Mouse (Mus musculus): ENCODE data around the gene Myh9. TPM values are rescaled to one million over a fixed set of nuclear protein-coding genes. Genes with fewer than 3 reads are reported as not detected.

The Myh9 gene
- polyA plus RNA-seq, 1 experiment from 2014 or later = 14.5 TPM

DNA sequence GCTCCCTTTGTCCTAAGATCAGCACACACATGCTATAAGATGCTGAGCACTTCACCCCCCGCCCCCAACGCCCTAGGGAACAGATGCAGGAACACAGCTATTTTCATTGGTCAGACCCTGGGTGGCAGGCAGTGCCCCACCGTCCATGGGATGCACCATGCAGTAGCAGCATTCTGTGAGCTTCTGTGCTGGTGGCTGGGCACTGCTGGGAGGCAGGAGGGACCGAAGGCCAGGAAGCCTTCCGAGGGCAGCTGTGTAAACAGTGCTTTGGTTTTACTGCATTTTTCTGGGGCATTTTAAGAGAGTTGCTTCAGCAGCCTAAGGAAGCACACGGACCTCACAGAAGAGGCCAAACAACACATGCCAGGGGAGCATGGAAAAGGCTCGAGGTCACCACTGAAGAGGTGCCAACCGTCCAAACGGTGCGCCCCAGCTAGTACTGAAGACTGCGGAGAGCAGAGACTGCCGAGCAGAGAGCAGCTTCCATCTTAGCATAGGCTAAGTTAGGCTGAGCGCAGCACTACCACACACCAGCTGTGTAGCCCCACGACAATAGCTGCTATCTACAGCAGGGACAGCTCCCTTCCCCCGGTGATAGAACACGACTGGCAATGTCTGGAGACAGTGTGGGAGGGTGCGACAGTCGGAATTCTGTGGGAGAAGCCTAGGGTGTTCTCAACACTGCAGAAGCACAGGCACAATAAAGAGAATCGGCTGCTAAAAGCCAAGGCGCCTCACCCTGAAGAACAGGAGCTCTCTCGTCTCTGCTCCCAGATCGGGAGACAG lies 57.7 kb downstream of the Myh9 start:
- WGBS = 80% methylated on average over 22 of the region's 22 CpGs
- Histone ChIP-seq H3K9me3 (no peaks in the 10 kb centered on the region), H3K27me3 (no peaks in the 10 kb centered on the region), H3K4me3 (no peak overlapping the region), H3K9ac (no peak overlapping the region), H3K4me1 (replicated peaks) (no peaks in the 10 kb centered on the region), H3K36me3 (peaks cover 100% of the 10 kb centered on the region), H3K4me2 (no peak overlapping the region), H3K27ac (no peak overlapping the region)
- no peak for ATAC-seq (ENCODE audit: low FRiP score)

DNA sequence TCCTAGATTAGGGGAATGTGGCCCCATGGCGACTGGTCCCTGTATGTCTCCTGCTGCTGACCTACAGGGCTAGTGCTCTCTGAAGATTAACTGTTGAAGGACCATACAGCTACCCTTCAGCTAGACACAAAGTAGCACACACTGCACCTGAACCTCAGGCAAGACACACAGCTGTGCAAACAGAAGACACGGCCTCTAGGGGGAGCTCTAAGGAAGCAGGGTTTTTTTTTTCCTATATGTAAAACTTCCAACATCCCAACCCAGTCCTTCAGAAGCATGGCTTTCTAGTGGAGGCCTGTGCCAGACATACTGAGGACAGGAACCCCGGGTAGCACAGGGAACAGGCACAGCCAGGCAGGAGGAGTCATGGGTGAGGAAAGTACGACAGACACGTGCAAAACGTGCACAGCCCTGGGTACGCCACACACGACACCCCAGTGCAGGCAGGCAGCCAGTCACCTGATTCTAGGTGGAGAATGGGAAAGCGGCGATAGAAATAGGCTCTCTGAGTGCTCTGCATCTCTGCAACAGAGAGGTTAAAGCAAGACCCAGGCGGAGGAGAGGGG lies 59.4 kb downstream of the Myh9 start:
- H3K9me3 ChIP-seq = no peaks in the 10 kb centered on the region
- H3K4me3 ChIP-seq = no peak overlapping the region
- H3K4me2 ChIP-seq = no peak overlapping the region
- H3K4me1 ChIP-seq (replicated peaks) = no peaks in the 10 kb centered on the region
- H3K36me3 ChIP-seq = peaks cover 98% of the 10 kb centered on the region
- WGBS = 86% methylated on average over 11 of the region's 11 CpGs
- H3K9ac ChIP-seq = no peak overlapping the region
- ATAC-seq (ENCODE audit: low FRiP score) = no peak
- H3K27me3 ChIP-seq = no peaks in the 10 kb centered on the region
- no peak overlapping the region for H3K27ac ChIP-seq

DNA sequence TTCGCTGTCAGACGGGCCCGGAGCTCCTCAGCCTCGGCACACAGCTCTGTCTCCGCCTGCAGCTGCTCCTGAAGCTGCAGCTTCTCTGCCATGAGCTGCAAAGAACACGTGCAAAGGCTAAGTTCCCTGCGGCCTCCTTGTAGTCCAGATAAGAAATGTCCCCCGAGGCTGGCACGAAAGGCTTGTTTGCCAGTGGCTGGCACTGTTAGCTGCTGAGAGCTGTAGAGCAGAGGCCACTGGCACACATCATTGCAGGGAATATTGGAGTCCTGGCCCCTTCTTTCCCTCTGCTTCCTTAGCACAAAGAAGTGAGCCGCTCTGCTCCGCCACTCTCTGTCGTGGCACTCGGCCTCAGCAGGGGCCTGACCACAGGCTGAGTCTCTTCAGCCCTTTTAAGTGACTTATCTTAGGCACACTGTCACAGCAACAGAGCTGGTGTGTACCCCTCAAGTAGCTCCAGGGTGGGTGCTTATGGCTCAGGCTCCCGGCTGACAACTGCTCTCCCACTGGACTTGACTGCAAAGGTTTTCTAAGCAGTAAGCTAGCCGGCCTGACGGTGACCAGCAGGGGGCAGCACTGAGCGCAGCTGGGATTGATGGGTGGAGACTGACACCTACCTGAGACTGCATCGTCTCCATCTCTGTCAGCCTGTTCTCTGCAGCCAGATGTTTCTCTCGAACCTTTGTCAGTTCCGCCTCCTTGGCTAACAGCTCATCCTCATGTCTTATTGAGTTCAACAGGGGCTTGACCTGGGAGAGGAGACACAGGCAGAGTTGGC lies 66.6 kb downstream of the Myh9 start:
- no peak overlapping the region for H3K4me3 ChIP-seq
- ATAC-seq (ENCODE audit: low FRiP score) = no peak
- H3K9me3 ChIP-seq = no peaks in the 10 kb centered on the region
- no peaks in the 10 kb centered on the region for H3K4me1 ChIP-seq (replicated peaks)
- 68% methylated on average over 19 of the region's 20 CpGs for whole genome bisulfite sequencing
- peaks cover 95% of the 10 kb centered on the region for H3K36me3 ChIP-seq
- H3K4me2 ChIP-seq = no peak overlapping the region
- no peak overlapping the region for H3K27ac ChIP-seq
- H3K9ac ChIP-seq = no peak overlapping the region
- no peaks in the 10 kb centered on the region for H3K27me3 ChIP-seq

DNA sequence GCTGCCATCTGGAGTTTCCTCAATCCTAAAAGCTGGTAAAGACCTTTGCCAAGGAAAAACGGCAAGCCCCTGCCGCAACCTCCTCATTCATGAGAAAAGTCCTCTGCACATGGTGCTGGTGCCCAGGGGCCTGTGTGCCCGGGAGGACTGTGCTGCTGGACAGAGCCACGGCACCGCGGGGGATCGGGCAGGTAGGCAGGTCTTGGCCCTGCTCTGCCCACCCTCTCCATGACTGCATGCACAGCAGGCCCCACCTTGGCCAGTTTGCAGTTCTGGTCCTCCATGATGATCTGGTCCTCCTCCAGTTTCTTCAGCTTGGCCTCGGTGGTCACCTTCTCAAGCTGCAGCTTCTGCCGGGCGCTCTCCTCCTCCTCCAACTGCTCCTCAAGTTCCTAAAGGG lies 67.7 kb downstream of the Myh9 start:
- 96% methylated on average over 10 of the region's 10 CpGs for WGBS

DNA sequence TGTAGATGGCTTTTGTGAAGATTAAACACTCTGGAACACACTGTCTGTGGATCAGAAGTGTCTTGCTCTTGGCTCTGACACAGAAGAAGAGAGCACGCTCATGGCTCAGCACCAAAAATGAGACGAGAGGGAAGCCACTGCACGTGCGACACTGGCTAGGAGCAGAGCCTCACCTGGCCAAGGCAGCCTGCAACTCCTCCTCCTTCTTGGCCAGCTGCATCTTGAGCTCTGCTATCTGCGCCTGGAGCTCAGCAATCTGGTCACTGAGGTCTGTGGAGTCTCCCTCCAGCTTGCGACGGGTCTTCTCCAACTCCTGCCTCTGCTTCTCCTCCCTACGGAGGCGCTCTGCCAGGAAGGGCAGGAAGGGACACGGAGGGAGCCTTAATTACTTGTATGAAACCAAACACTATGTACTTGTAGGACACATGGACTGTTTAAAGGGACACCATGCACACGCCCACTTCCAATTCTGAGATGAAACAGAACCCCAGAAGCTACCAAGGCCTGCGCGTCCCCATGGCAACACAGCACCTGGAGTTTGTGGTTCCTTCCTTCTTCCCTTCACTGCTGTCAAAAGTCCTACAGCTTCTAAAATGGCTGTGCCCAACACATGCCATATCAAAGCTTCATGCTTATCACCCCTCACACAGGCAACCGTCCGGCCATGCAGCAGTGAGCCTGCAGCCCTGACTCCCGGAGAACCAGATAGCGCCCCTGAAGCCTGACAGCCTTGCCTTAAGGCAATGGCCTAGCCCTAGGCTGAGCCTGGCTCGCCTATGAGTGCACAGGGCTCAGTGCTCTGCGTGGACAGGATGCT lies 68.7 kb downstream of the Myh9 start:
- WGBS = 95% methylated on average over 19 of the region's 19 CpGs
- H3K4me1 ChIP-seq (replicated peaks) = no peaks in the 10 kb centered on the region
- H3K9ac ChIP-seq = no peak overlapping the region
- no peaks in the 10 kb centered on the region for H3K9me3 ChIP-seq
- no peak overlapping the region for H3K4me3 ChIP-seq
- no peak overlapping the region for H3K4me2 ChIP-seq
- ATAC-seq (ENCODE audit: low FRiP score) = no peak
- H3K27me3 ChIP-seq = no peaks in the 10 kb centered on the region
- H3K27ac ChIP-seq = no peak overlapping the region
- H3K36me3 ChIP-seq = peaks cover 97% of the 10 kb centered on the region

More for the DNA sequence above, 67.7 kb downstream of the Myh9 start:
- Histone ChIP-seq H3K36me3 (peaks cover 95% of the 10 kb centered on the region), H3K27me3 (no peaks in the 10 kb centered on the region), H3K27ac (no peak overlapping the region), H3K9me3 (no peaks in the 10 kb centered on the region), H3K9ac (no peak overlapping the region), H3K4me2 (no peak overlapping the region), H3K4me1 (replicated peaks) (no peaks in the 10 kb centered on the region), H3K4me3 (no peak overlapping the region)
- no peak for ATAC-seq (ENCODE audit: low FRiP score)

DNA sequence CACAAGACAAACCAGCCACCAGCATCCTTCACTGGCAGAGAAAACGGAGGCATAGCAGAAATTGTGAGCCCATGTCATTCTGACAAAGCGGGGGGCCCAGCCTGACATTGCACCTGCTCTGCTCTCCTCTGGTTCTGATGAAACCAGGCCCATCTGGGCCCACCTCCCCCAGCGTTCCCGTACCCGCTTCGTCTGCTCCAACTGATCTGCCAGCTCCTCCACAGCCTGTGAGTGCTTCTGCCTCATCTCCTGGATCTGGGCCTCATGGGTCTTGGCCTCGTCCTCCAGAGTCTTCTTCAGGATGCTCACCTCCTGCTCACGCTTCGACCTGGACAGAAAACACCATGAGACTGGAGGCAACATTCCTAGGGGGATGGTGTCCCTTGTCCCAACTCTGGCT lies 71.0 kb downstream of the Myh9 start:
- H3K9me3 ChIP-seq = no peaks in the 10 kb centered on the region
- peaks cover 98% of the 10 kb centered on the region for H3K36me3 ChIP-seq
- 97% methylated on average over 9 of the region's 9 CpGs for WGBS
- no peak overlapping the region for H3K27ac ChIP-seq
- no peak for ATAC-seq (ENCODE audit: low FRiP score)
- H3K27me3 ChIP-seq = no peaks in the 10 kb centered on the region
- H3K4me3 ChIP-seq = no peak overlapping the region
- H3K4me1 ChIP-seq (replicated peaks) = no peaks in the 10 kb centered on the region
- H3K9ac ChIP-seq = no peak overlapping the region
- no peak overlapping the region for H3K4me2 ChIP-seq

DNA sequence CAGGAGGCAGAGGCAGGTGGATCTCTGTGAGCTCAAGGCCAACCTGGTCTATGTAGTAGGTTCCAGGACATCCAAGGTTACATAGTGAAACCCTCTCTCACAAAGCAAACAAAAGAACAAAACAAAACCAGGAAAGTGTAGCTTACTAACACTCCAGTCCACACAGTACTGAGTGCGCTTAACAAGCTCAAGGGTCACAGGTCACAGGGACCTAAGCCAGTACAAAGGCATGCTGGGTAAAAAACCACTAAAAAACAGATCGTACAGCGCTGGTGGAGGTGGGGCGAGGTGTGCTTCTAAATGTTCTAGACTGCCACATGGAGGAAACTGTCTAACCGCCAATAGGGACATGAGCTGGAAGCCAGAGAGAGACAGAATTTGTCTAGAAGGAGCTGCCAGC lies 71.6 kb downstream of the Myh9 start:
- peaks cover 98% of the 10 kb centered on the region for H3K36me3 ChIP-seq
- no peaks in the 10 kb centered on the region for H3K9me3 ChIP-seq
- ATAC-seq (ENCODE audit: low FRiP score) = no peak
- WGBS = 96% methylated on average over 5 of the region's 5 CpGs
- no peaks in the 10 kb centered on the region for H3K4me1 ChIP-seq (replicated peaks)
- no peak overlapping the region for H3K9ac ChIP-seq
- H3K27me3 ChIP-seq = no peaks in the 10 kb centered on the region
- no peak overlapping the region for H3K4me3 ChIP-seq
- H3K27ac ChIP-seq = no peak overlapping the region
- no peak overlapping the region for H3K4me2 ChIP-seq

DNA sequence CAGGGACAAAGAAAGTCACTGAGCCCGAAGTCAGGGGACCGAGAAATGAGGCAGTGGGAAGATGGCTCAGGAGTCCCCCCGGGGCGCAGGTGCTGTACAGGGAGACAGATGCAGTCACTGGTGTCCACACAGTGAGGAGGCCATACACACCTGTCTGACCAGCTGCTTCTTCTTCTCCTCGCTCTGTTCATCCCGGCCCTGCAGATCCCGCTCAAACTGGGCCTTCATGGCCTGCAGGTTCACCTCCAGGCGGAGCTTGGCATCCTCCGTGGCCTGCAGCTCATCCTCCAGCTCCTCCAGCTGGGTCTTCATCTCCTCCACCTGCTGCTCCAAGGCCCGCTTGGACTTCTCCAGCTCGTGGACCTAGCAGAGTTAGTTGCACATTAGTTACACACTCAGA lies 75.0 kb downstream of the Myh9 start:
- H3K36me3 ChIP-seq = peaks cover 100% of the 10 kb centered on the region
- no peaks in the 10 kb centered on the region for H3K9me3 ChIP-seq
- no peaks in the 10 kb centered on the region for H3K4me1 ChIP-seq (replicated peaks)
- 92% methylated on average over 11 of the region's 11 CpGs for WGBS
- no peak for ATAC-seq (ENCODE audit: low FRiP score)
- H3K27ac ChIP-seq = no peak overlapping the region
- H3K9ac ChIP-seq = no peak overlapping the region
- H3K4me2 ChIP-seq = no peak overlapping the region
- H3K4me3 ChIP-seq = no peak overlapping the region
- no peaks in the 10 kb centered on the region for H3K27me3 ChIP-seq

DNA sequence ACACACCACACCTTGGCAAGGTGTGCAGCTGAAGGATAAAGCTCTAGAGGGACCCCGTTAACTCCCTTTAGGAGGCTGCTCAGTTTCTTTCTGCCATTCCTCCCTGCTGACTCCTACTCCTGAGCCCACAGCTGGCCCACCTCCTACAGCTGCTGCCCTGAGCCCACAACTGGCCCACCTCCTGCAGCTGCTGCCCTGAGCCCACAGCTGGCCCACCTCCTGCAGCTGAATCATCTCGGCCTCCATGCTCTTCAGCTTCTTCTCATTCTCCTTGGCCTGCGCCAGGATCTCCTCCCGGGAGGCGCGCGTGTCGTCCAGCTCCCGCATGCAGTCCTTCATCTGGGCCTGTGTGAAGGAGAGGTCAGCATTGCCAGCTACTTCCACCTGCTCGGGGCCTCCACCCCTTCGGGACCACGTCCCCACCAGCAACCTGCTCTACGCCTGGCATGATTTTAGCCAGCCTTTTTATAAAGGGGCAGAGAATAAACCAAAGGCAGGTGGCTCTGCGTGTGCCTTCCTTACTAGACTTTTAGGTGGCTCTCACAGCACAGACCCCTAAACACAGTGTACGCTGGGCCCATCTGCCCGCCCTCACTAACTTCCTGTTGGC lies 76.4 kb downstream of the Myh9 start:
- Histone ChIP-seq H3K4me1 (replicated peaks) (no peaks in the 10 kb centered on the region), H3K9ac (no peak overlapping the region), H3K27me3 (no peaks in the 10 kb centered on the region), H3K4me3 (no peak overlapping the region), H3K9me3 (no peaks in the 10 kb centered on the region), H3K4me2 (no peak overlapping the region), H3K36me3 (peaks cover 99% of the 10 kb centered on the region), H3K27ac (no peak overlapping the region)
- 95% methylated on average over 16 of the region's 16 CpGs for WGBS
- no peak for ATAC-seq (ENCODE audit: low FRiP score)

DNA sequence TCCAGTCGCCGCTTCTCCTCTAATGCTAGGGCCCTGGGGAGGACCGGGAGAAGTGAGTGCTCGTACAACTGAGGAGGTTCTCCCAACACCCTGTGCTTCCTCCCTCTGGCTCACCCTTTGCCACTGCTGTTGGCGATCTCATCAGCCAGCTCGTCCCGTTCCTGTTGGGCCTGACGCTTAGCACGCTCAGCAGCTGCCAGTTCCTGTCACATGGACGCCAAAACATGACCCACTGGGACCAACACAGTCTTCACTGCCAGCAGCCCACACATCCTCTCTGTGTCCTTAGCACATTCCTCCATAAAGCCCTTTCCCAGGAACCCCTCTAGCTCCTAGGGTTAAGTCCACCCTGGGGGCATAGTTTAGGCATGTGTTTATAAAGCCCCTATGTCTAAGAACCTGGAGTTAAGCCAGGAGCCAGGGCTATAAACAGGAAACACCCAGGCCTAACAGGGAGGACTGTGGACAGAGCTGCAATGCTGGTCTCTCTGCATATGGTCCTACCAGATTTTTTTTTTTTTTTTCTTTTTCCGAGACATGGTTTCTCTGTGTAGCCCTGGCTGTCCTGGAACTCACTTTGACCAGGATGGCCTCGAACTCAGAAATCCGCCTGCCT lies 77.5 kb downstream of the Myh9 start:
- no peak for ATAC-seq (ENCODE audit: low FRiP score)

DNA sequence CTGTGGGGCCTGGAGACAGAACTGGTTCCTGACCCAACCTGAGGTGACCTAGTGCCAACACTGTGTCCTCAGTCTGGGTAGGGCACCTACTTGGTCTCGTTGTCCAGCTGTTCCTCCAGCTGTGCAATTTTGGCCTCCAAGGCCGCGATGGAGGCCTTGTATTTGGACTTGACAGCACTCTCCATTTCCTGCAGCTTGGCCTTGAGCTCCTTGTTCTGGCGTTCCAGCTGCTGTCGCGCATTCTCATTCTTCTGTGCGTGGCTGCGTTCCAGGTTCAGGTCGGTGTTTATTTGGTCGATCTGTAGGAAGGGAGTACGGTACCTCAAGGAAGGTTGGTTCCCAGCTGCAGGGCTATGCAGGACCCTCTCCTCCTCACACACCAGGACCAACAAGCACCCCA lies 78.3 kb downstream of the Myh9 start:
- no peak overlapping the region for H3K9ac ChIP-seq
- no peak overlapping the region; the same call in 1 of the 2 replicates for H3K27ac ChIP-seq
- H3K4me2 ChIP-seq = no peak overlapping the region
- H3K36me3 ChIP-seq = peaks cover 87% of the 10 kb centered on the region
- H3K4me3 ChIP-seq = no peak overlapping the region
- H3K9me3 ChIP-seq = no peaks in the 10 kb centered on the region
- ATAC-seq (ENCODE audit: low FRiP score) = no peak
- H3K4me1 ChIP-seq (replicated peaks) = no peaks in the 10 kb centered on the region
- H3K27me3 ChIP-seq = no peaks in the 10 kb centered on the region
- 94% methylated on average over 11 of the region's 11 CpGs for WGBS

More for the DNA sequence above, 77.5 kb downstream of the Myh9 start:
- no peak overlapping the region for H3K4me3 ChIP-seq
- no peaks in the 10 kb centered on the region for H3K27me3 ChIP-seq
- no peak overlapping the region for H3K4me2 ChIP-seq
- WGBS = 86% methylated on average over 13 of the region's 13 CpGs
- no peaks in the 10 kb centered on the region for H3K4me1 ChIP-seq (replicated peaks)
- no peak overlapping the region for H3K9ac ChIP-seq
- H3K27ac ChIP-seq = no peak overlapping the region; the same call in 1 of the 2 replicates
- peaks cover 95% of the 10 kb centered on the region for H3K36me3 ChIP-seq
- no peaks in the 10 kb centered on the region for H3K9me3 ChIP-seq
